Mouse (Mus musculus) embryonic facial prominence, embryonic 11.5 days (tissue): ENCODE measurements around the gene Rho. TPM values are rescaled to one million over a fixed set of nuclear protein-coding genes. Genes with fewer than 3 reads are reported as not detected.

Experiments used
- ATAC-seq: fragments of 200-750 bp; cut with Nextera tagmentation; replicated peaks from 2 replicates; pipeline ENCODE4 v1.8.0; 2017; ENCODE audit warnings: low read depth; ENCODE audit not compliant: insufficient number of reproducible peaks, low FRiP score, low TSS enrichment
- DNase-seq: peaks from one replicate; pipeline ENCODE4 v3.0.0-alpha.2; 2015; ENCODE audit warnings: low spot score
- H3K27ac ChIP-seq: fragments of 300-500 bp; sonication (generic); replicated peaks from 2 replicates; pipeline ENCODE4 v1.5.1; 2014; ENCODE audit warnings: mild to moderate bottlenecking, low read depth, low read length, control low read depth
- H3K27me3 ChIP-seq: fragments of 300-500 bp; sonication (generic); 2 replicates; pipeline ENCODE4 v1.6.1; 2014; ENCODE audit warnings: mild to moderate bottlenecking, low read length, moderate library complexity, mixed read lengths; ENCODE audit not compliant: control insufficient read depth, insufficient read depth
- H3K36me3 ChIP-seq: fragments of 300-500 bp; sonication (generic); replicated peaks from 2 replicates; pipeline ENCODE4 v1.6.1; 2014; ENCODE audit warnings: low read depth, mild to moderate bottlenecking, low read length, moderate library complexity, mixed read lengths; ENCODE audit not compliant: control insufficient read depth, insufficient read depth
- H3K4me1 ChIP-seq: fragments of 300-500 bp; sonication (generic); 2 replicates; pipeline ENCODE4 v1.6.1; 2014; ENCODE audit warnings: low read length, mixed read lengths; ENCODE audit not compliant: control insufficient read depth, insufficient read depth
- H3K4me2 ChIP-seq: fragments of 300-500 bp; sonication (generic); 2 replicates; pipeline ENCODE4 v1.6.1; 2014; ENCODE audit warnings: low read depth, mild to moderate bottlenecking, control low read depth, low read length, moderate library complexity
- H3K4me3 ChIP-seq: fragments of 300-500 bp; sonication (generic); 2 replicates; pipeline ENCODE4 v1.5.1; 2014; ENCODE audit warnings: low read depth, low read length, control low read depth
- H3K9ac ChIP-seq: fragments of 300-500 bp; sonication (generic); replicated peaks from 2 replicates; pipeline ENCODE4 v1.6.1; 2014; ENCODE audit warnings: mild to moderate bottlenecking, control low read depth, low read length
- H3K9me3 ChIP-seq: fragments of 300-500 bp; sonication (generic); replicated peaks from 2 replicates; pipeline ENCODE4 v1.6.1; 2016; ENCODE audit warnings: mild to moderate bottlenecking, low read length, inconsistent platforms, mixed read lengths; ENCODE audit not compliant: control insufficient read depth
- WGBS: fragments of 180-500 bp; shearing (Covaris S2); extraction: QIAGEN DNeasy Blood & Tissue Kit; methylation state at CpG from one replicate; pipeline ENCODE4 v1.1.7; 2014; 5-methylcytosine and 5-hydroxymethylcytosine counted together
- polyA plus RNA-seq: library from polyadenylated mRNA; unstranded; fragments of >200 nt; fragmentation: Nextera tagmentation; extraction: Ambion mirVana; gene quantifications from 2 replicates; pipeline ENCODE4 v1.2.1, GENCODE M21; 2014

Gene Rho
- polyA plus RNA-seq, 1 experiment from 2014 or later: 0.14 TPM

- Histone ChIP-seq H3K9me3 (no peaks in the 10 kb centered on the region), H3K36me3 (no peaks in the 10 kb centered on the region), H3K27me3 (0 out of 2 replicates have a peak, but pooled peaks cover 2% of the 10 kb centered on the region), H3K27ac (no peak overlapping the region), H3K4me2 (no peak overlapping the region), H3K9ac (peak overlapping the region; percentile 22; the same call in 1 of the 2 replicates), H3K4me3 (no peak overlapping the region), H3K4me1 (peaks cover 6% of the 10 kb centered on the region)
- no peak for ATAC-seq
- 43% methylated on average over 11 of the region's 12 CpGs for WGBS
- DNase-seq: no peak
Measured at GRCm38 (mm10) chr6:115986472-115987095, 55.0 kb downstream of the Rho start.

GRCm38 (mm10) chr6:115987096-115987747 is 55.7 kb downstream of the Rho start:
- ATAC-seq: no peak
- Histone ChIP-seq H3K9ac (0 out of 2 replicates have a peak overlapping the region, but pooled peaks have one; percentile 22), H3K4me3 (no peak overlapping the region), H3K4me1 (peaks cover 9% of the 10 kb centered on the region), H3K27me3 (peaks cover 3% of the 10 kb centered on the region; the same call in 1 of the 2 replicates), H3K27ac (no peak overlapping the region), H3K4me2 (peak overlapping the region; percentile 17), H3K9me3 (no peaks in the 10 kb centered on the region), H3K36me3 (no peaks in the 10 kb centered on the region)
- WGBS: 64% methylated on average over 9 of the region's 9 CpGs
- no peak for DNase-seq

- H3K4me3 ChIP-seq: no peak overlapping the region
- H3K9me3 ChIP-seq: no peaks in the 10 kb centered on the region
- H3K4me1 ChIP-seq: peaks cover 14% of the 10 kb centered on the region
- DNase-seq (no peak), ATAC-seq (no peak)
- H3K27me3 ChIP-seq: peaks cover 20% of the 10 kb centered on the region
- H3K9ac ChIP-seq: no peak overlapping the region
- 77% methylated on average over 5 of the region's 5 CpGs for WGBS
- H3K36me3 ChIP-seq: no peaks in the 10 kb centered on the region
- H3K4me2 ChIP-seq: peak overlapping the region; percentile 16; the same call in 1 of the 2 replicates
- H3K27ac ChIP-seq: no peak overlapping the region
Measured at GRCm38 (mm10) chr6:115989032-115989431, 57.5 kb downstream of the Rho start.

- Histone ChIP-seq H3K9me3 (no peaks in the 10 kb centered on the region), H3K9ac (no peak overlapping the region), H3K36me3 (no peaks in the 10 kb centered on the region), H3K27ac (no peak overlapping the region), H3K4me2 (no peak overlapping the region; the same call in 1 of the 2 replicates), H3K4me3 (no peak overlapping the region), H3K4me1 (peaks cover 14% of the 10 kb centered on the region), H3K27me3 (peaks cover 23% of the 10 kb centered on the region)
- DNase-seq (no peak), ATAC-seq (no peak)
- 74% methylated on average over 4 of the region's 4 CpGs for WGBS
Measured at GRCm38 (mm10) chr6:115989607-115990006, 58.1 kb downstream of the Rho start.

Other genes with a start within 250 kb of the Rho start
- gene Tmem40, start 169.3 kb upstream of the Rho start, polyA plus RNA-seq: 2.0 and 3.3 TPM in 2 replicates
- 36.2 and 39.1 TPM in 2 replicates for gene Cand2, start 157.2 kb upstream of the Rho start, polyA plus RNA-seq
- gene Rpl32, start 123.0 kb upstream of the Rho start, polyA plus RNA-seq: 2,072 and 2,207 TPM in 2 replicates
- gene Efcab12, start 93.3 kb upstream of the Rho start, polyA plus RNA-seq: 0.39 and 1.5 TPM in 2 replicates
- 22.5 and 24.8 TPM in 2 replicates for gene Mbd4, start 78.4 kb upstream of the Rho start, polyA plus RNA-seq
- gene Ift122, start 78.3 kb upstream of the Rho start, polyA plus RNA-seq: 25.1 and 27.2 TPM in 2 replicates
- not detected in 2 replicates for gene H1foo, start 13.2 kb downstream of the Rho start, polyA plus RNA-seq
- 19.1 and 20.3 TPM in 2 replicates for gene Plxnd1, start 63.3 kb downstream of the Rho start, polyA plus RNA-seq